Comparison of ENCODE assay signal across 8 mouse cellular contexts in genomic region chr16:28490515-28490914, GRCm38 (mm10).
A peak's percentile ranks its signal among the peaks of the same experiment; 100 is the strongest.
DNase-seq lines count a peak whose midpoint lies in the region; ATAC-seq lines count a peak whose summit lies in the region.

No protein-coding gene starts in this region.

- peak; percentile 87 for ATAC-seq in midbrain, embryonic 14.5 days (ENCODE audit: low FRiP score, low TSS enrichment)

- no peaks in the 10 kb centered on the region for H3K9me3 ChIP-seq in midbrain, embryonic 14.5 days (ENCODE audit: control insufficient read depth, low read length)

- no peak overlapping the region for H3K9ac ChIP-seq in midbrain, embryonic 14.5 days (replicated peaks; ENCODE audit: low read length)

- H3K4me2 ChIP-seq in midbrain, embryonic 14.5 days (ENCODE audit: low read length) = no peak overlapping the region

- intact Hi-C loops in left cerebral cortex, postnatal 14 days (cut with DNase I) = loop anchor here (2.0 kb wide), 1 partner anchor 1022 kb away; no protein-coding TSS in a partner anchor

- 5% methylated on average over 6 of the region's 6 CpGs for WGBS in midbrain, embryonic 14.5 days

- no peaks in the 10 kb centered on the region for H3K36me3 ChIP-seq in midbrain, embryonic 14.5 days (ENCODE audit: control insufficient read depth, insufficient read depth, low read length)

- H3K27ac ChIP-seq in midbrain, embryonic 14.5 days (replicated peaks; ENCODE audit: low read depth, low read length) = peak overlapping the region; percentile 49; the same call in 1 of the 2 replicates

- peak; percentile 14 for DNase-seq in thymus, postnatal 0 days (ENCODE audit: low spot score)
- DNase-seq in thymus, postnatal 36 days = no peak
- DNase-seq in cerebellum, adult 9-10 months = peak; percentile 90
- DNase-seq in frontal cortex, adult 2 months (ENCODE audit: extremely low spot score in 1 of 2, low spot score in 1 of 2) = peak; percentile 78 to 95
- DNase-seq in kidney, adult 18-20 months = peak; percentile 62
- peak; percentile 87 to 91 for DNase-seq in left cerebral cortex, postnatal 14 days (ENCODE audit: low spot score in 2 of 2)
- peak; percentile 93 for DNase-seq in midbrain, embryonic 14.5 days
- DNase-seq in telencephalon, adult 2 months (ENCODE audit: low read depth, low spot score) = peak; percentile 83

- H3K4me1 ChIP-seq in midbrain, embryonic 14.5 days (ENCODE audit: control insufficient read depth, insufficient read depth, low read length) = 0 out of 2 replicates have a peak, but pooled peaks cover 3% of the 10 kb centered on the region

- H3K27me3 ChIP-seq in midbrain, embryonic 14.5 days (ENCODE audit: control insufficient read depth, insufficient read depth, low read length) = no peaks in the 10 kb centered on the region

- no peak overlapping the region for H3K4me3 ChIP-seq in midbrain, embryonic 14.5 days (replicated peaks; ENCODE audit: low read depth, low read length)

Comparison
In these comparisons a context has a peak if more than half of its experiments do, and no peak if none do; other contexts are left out.
1. DNase-seq: peak in thymus, postnatal 0 days (single experiment), cerebellum, adult 9-10 months (single experiment), frontal cortex, adult 2 months (2 of 2), kidney, adult 18-20 months (single experiment), left cerebral cortex, postnatal 14 days (2 of 2), midbrain, embryonic 14.5 days (single experiment) and telencephalon, adult 2 months (single experiment); none in thymus, postnatal 36 days (0 of 2).